Mouse (Mus musculus) c-Kit-negative CD71-positive TER-119-positive erythroid progenitor cells, embryonic 14.5 days (primary cell): ENCODE measurements around the gene Smndc1.

Source experiments
- DNase-seq: peaks from one replicate; pipeline ENCODE4 v3.0.0-alpha.2; 2013; ENCODE audit warnings: low read depth, low spot score

Smndc1 gene

GRCm38 (mm10) chr19:53345766-53346165, 44.6 kb downstream of the Smndc1 start:
- no peak for DNase-seq

DNA sequence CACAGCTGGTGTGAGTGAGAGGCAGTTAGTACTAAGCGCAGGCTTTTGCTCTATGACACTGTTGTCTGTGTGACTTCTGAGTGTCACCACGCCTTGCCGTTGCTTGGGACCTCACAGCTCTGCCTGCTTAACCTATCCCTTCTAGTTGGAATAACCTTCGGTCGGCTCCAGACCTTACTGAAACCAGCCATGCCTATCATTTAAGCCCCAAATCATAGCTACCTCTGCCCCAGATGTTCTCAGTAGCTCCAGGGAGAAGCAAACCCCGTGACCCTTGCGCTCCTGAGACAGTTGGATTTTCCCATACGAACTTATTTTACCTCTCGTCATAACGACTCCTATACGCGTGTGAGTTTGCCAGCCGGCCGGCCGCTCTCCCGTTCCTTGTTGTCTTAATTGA, 46.3 kb downstream of the Smndc1 start:
- no peak for DNase-seq

DNA sequence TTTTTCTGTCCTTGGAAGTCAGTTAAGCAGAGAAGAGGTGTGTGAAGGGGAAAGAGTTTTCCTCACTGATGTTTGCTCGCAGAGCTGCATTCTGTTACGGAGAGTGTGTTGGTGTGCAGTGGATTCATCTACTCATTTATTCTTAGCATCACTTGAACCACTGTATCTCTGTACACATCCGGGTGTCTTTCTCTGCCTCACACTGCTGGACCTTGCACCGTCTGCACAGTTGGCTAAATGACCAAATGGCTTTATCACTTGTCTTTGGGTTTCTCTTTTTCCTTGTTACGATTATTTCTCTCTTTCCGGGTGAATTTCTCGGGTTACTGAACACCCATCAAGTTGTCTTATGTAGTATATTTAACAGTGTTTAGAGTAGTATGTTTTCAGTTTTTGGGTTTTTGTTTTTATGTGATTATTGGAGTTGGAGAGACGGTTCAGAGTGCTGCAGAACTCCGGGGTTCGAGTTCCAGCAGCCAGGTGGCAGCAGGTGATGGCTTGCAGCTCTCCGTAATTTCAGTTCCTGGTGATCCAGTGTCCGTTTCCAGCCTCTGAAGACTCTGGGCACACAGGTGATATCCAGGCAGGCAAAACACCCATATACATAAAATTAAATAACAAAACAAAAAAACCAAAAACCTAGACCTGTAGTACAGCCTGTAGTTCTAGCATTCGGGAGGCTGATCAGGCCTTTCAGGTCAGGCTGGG, 47.0 kb downstream of the Smndc1 start:
- DNase-seq, result no peak

- DNase-seq, result no peak
These were observed 50.0 kb downstream of the Smndc1 start for GRCm38 (mm10) chr19:53340423-53340822.

DNA sequence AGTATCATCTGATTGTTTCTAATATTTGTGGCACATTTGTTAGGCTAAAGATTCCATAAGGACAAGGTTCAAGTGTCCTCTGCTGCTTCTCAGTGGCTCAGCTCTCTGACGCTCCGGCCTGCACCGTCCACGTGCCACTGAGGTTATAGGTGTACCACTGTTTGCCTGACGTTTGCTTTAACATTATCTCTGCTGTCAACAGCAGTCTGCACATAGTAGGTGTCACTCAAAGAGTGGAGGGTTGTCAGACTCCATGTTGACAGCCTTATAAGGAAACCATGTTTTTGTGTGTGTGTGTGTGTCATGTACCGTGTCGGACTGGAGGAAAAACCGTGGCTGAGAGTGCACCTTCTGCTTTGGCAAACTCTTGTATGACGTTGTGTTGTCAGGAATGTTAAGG, 55.1 kb downstream of the Smndc1 start:
- DNase-seq, result no peak

- no peak for DNase-seq
These were observed 56.6 kb downstream of the Smndc1 start for GRCm38 (mm10) chr19:53333730-53334129.

GRCm38 (mm10) chr19:53331882-53332500, 58.4 kb downstream of the Smndc1 start:
- DNase-seq, result no peak

GRCm38 (mm10) chr19:53329992-53330381, 60.4 kb downstream of the Smndc1 start:
- no peak for DNase-seq
